Mouse (Mus musculus): Measurements from ENCODE around the gene Dhx35.

Dhx35 gene

GRCm38 (mm10) chr2:158794494-158795004 is at the start of gene Dhx35:
Dhx35 (plus strand) TSS chr2:158794807.
- peak; percentile 96 for DNase-seq (ENCODE audit: low read depth, low spot score)

GRCm38 (mm10) chr2:158745049-158745482 is 49.5 kb upstream of the Dhx35 start:
- peak; percentile 48 for DNase-seq (ENCODE audit: low read depth, low spot score)

GRCm38 (mm10) chr2:158746164-158746563 is 48.4 kb upstream of the Dhx35 start:
- DNase-seq (ENCODE audit: low read depth, low spot score) = no peak

GRCm38 (mm10) chr2:158749366-158749765 is 45.2 kb upstream of the Dhx35 start:
- DNase-seq (ENCODE audit: low read depth, low spot score) = peak; percentile 80

GRCm38 (mm10) chr2:158760231-158760630 is 34.4 kb upstream of the Dhx35 start:
- DNase-seq (ENCODE audit: low read depth, low spot score) = no peak

- DNase-seq (ENCODE audit: low read depth, low spot score) = no peak
Observed at GRCm38 (mm10) chr2:158762339-158762738, 32.3 kb upstream of the Dhx35 start.

- peak; percentile 90 for DNase-seq (ENCODE audit: low read depth, low spot score)
Observed at GRCm38 (mm10) chr2:158767742-158768339, 26.8 kb upstream of the Dhx35 start, which contains the start of gene Fam83d. Fam83d (plus strand) TSS chr2:158768093.

GRCm38 (mm10) chr2:158768350-158768749 is 26.3 kb upstream of the Dhx35 start:
- no peak for DNase-seq (ENCODE audit: low read depth, low spot score)

GRCm38 (mm10) chr2:158768771-158769170 is 25.8 kb upstream of the Dhx35 start:
- no peak for DNase-seq (ENCODE audit: low read depth, low spot score)

- no peak for DNase-seq (ENCODE audit: low read depth, low spot score)
Observed at GRCm38 (mm10) chr2:158770126-158770757, 24.4 kb upstream of the Dhx35 start.

- no peak for DNase-seq (ENCODE audit: low read depth, low spot score)
Observed at GRCm38 (mm10) chr2:158771066-158771763, 23.4 kb upstream of the Dhx35 start.

- no peak for DNase-seq (ENCODE audit: low read depth, low spot score)
Observed at GRCm38 (mm10) chr2:158772808-158773207, 21.8 kb upstream of the Dhx35 start.

- no peak for DNase-seq (ENCODE audit: low read depth, low spot score)
Observed at GRCm38 (mm10) chr2:158774886-158775285, 19.7 kb upstream of the Dhx35 start.

GRCm38 (mm10) chr2:158776716-158777115 is 17.9 kb upstream of the Dhx35 start:
- DNase-seq (ENCODE audit: low read depth, low spot score) = no peak

GRCm38 (mm10) chr2:158777490-158777889 is 17.1 kb upstream of the Dhx35 start:
- DNase-seq (ENCODE audit: low read depth, low spot score) = no peak

- no peak for DNase-seq (ENCODE audit: low read depth, low spot score)
Observed at GRCm38 (mm10) chr2:158778349-158778748, 16.3 kb upstream of the Dhx35 start.

GRCm38 (mm10) chr2:158781126-158781525 is 13.5 kb upstream of the Dhx35 start:
- DNase-seq (ENCODE audit: low read depth, low spot score) = no peak

GRCm38 (mm10) chr2:158786927-158787795 is 7.4 kb upstream of the Dhx35 start:
- DNase-seq (ENCODE audit: low read depth, low spot score) = no peak

- no peak for DNase-seq (ENCODE audit: low read depth, low spot score)
Observed at GRCm38 (mm10) chr2:158795043-158795442, 436 bp downstream of the Dhx35 start.

- no peak for DNase-seq (ENCODE audit: low read depth, low spot score)
Observed at GRCm38 (mm10) chr2:158795875-158796274, 1.3 kb downstream of the Dhx35 start.

GRCm38 (mm10) chr2:158799328-158799727 is 4.7 kb downstream of the Dhx35 start:
- no peak for DNase-seq (ENCODE audit: low read depth, low spot score)
